Comparison of ENCODE assay signal across 18 mouse cellular contexts in the genomic region with DNA sequence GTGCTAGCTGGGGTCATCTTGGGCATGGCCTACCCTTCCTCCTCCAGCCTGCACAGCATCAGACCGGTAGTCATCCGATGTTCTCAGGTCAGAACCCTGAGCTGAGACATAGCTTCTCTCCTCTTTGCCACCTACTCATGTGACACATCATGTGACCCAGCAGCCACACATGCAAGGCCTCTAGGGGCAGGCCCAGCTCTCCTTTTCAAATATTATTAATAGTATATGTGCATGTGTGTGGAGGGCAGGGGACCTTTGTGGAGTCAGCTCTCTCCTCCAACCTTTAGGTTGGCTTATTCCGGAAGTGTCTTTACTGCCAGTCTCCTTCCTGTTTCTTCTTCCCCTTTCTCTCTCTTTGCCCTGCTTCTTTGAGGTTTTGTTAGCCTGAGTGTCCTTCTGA.
DNase-seq lines count a peak whose midpoint lies in the region; ATAC-seq and TF ChIP-seq lines count a peak whose summit lies in the region.
"Had no signal": no experiment of that assay in that cellular context is flagged by ENCODE, and none has a peak within 500 bp of the region (broad histone marks: within the 10 kb centered on the region; RNA-seq: fewer than 3 reads in every experiment).

No protein-coding gene starts in this region.

- H3K9me3 ChIP-seq in lung, postnatal 0 days (ENCODE audit: low read length) = no peaks in the 10 kb centered on the region
- H3K9me3 ChIP-seq in forebrain, embryonic 15.5 days = no peaks in the 10 kb centered on the region
- H3K9me3 ChIP-seq: embryonic facial prominence, embryonic 10.5 days; heart, embryonic 15.5 days; hindbrain, embryonic 13.5 days; limb, embryonic 10.5 days had no signal

- H3K4me1 ChIP-seq in lung, postnatal 0 days (ENCODE audit: insufficient read depth, low read depth, low read length) = 0 out of 2 replicates have a peak, but pooled peaks cover 2% of the 10 kb centered on the region
- peaks cover 22% of the 10 kb centered on the region for H3K4me1 ChIP-seq in forebrain, embryonic 15.5 days

- no peak overlapping the region for H3K9ac ChIP-seq in lung, postnatal 0 days (replicated peaks; ENCODE audit: low read depth)
- no peak overlapping the region for H3K9ac ChIP-seq in forebrain, embryonic 15.5 days (replicated peaks)
- H3K9ac ChIP-seq: heart, embryonic 15.5 days; hindbrain, embryonic 13.5 days; liver, embryonic 14.5 days had no signal

- no peaks in the 10 kb centered on the region for H3K27me3 ChIP-seq in lung, postnatal 0 days (replicated peaks; ENCODE audit: insufficient read depth, low read length)
- no peaks in the 10 kb centered on the region for H3K27me3 ChIP-seq in forebrain, embryonic 15.5 days

- DNase-seq in lung, postnatal 0 days (ENCODE audit: low spot score) = peak; percentile 9
- no peak for DNase-seq in lung, postnatal 10 days
- DNase-seq in MEL-GATA-1-ER (ENCODE audit: extremely low read depth, low read depth) = peak; percentile 40
- DNase-seq in spleen, postnatal 36 days (ENCODE audit: low spot score in 2 of 2) = peak; percentile 49 to 53
- no peak for DNase-seq in adrenal gland, adult 8-10 months
- DNase-seq in frontal cortex, postnatal 10 days (ENCODE audit: low spot score in 2 of 2) = no peak
- DNase-seq: cerebellum, adult 9-11 months; kidney, adult 18-20 months; kidney, postnatal 36 days; layer of hippocampus, postnatal 36 days; lung, postnatal 4 days had no signal

- TF ChIP-seq CTCF in lung, postnatal 0 days (IDR thresholded peaks at IDR 0.05) = 0 out of 2 replicates have a peak, but pooled peaks have one; percentile 4

- H3K27ac ChIP-seq in lung, postnatal 0 days (ENCODE audit: low read length) = no peak overlapping the region
- peak overlapping the region; percentile 69 for H3K27ac ChIP-seq in macrophage
- H3K27ac ChIP-seq in forebrain, embryonic 15.5 days (replicated peaks) = no peak overlapping the region
- H3K27ac ChIP-seq: heart, embryonic 15.5 days; hindbrain, embryonic 13.5 days; limb, embryonic 10.5 days; liver, embryonic 14.5 days had no signal

- H3K36me3 ChIP-seq in lung, postnatal 0 days (ENCODE audit: insufficient read depth, low read length) = no peaks in the 10 kb centered on the region
- no peaks in the 10 kb centered on the region for H3K36me3 ChIP-seq in macrophage (ENCODE audit: inconsistent target)
- H3K36me3 ChIP-seq in forebrain, embryonic 15.5 days = no peaks in the 10 kb centered on the region
- H3K36me3 ChIP-seq: embryonic facial prominence, embryonic 10.5 days; heart, embryonic 15.5 days; hindbrain, embryonic 13.5 days; limb, embryonic 10.5 days had no signal

- H3K4me3 ChIP-seq in lung, postnatal 0 days (ENCODE audit: low read depth, low read length) = no peak overlapping the region
- H3K4me3 ChIP-seq in macrophage (ENCODE audit: inconsistent target) = no peak overlapping the region
- no peak overlapping the region for H3K4me3 ChIP-seq in forebrain, embryonic 15.5 days
- H3K4me3 ChIP-seq: embryonic facial prominence, embryonic 10.5 days; heart, embryonic 15.5 days; hindbrain, embryonic 13.5 days; limb, embryonic 10.5 days had no signal

- 73% methylated on average over 3 of the region's 3 CpGs for WGBS in lung, postnatal 0 days
- WGBS in macrophage (ENCODE audit: missing documents) = 11% methylated on average over 3 of the region's 3 CpGs
- 92% methylated on average over 3 of the region's 3 CpGs for WGBS in forebrain, embryonic 15.5 days

- H3K79me2 ChIP-seq in macrophage (ENCODE audit: inconsistent target) = no peaks in the 10 kb centered on the region

- no peak overlapping the region for H3K4me2 ChIP-seq in lung, postnatal 0 days (replicated peaks; ENCODE audit: low read depth, low read length)
- no peak overlapping the region for H3K4me2 ChIP-seq in forebrain, embryonic 15.5 days (replicated peaks)
- H3K4me2 ChIP-seq: heart, embryonic 15.5 days; hindbrain, embryonic 13.5 days had no signal

- no peak for TF ChIP-seq EP300 in lung, postnatal 0 days (IDR thresholded peaks at IDR 0.05)

- ATAC-seq in lung, postnatal 0 days = no peak
- no peak for ATAC-seq in forebrain, embryonic 15.5 days (replicated peaks)

Comparison
In these comparisons a context has a peak if more than half of its experiments do, and no peak if none do; other contexts are left out.
1. DNase-seq: peak in lung, postnatal 0 days (single experiment), MEL-GATA-1-ER (single experiment) and spleen, postnatal 36 days (2 of 2); none in lung, postnatal 10 days (single experiment), adrenal gland, adult 8-10 months (single experiment) and frontal cortex, postnatal 10 days (0 of 2).